Mouse (Mus musculus) 3134 (cell line): ENCODE data around the gene Snrpa1.
A peak's percentile ranks its signal among the peaks of the same experiment; 100 is the strongest.

Source experiments
- DNase-seq: peaks from one replicate; pipeline ENCODE4 v3.0.0-alpha.2; 2011; ENCODE audit warnings: low spot score; ENCODE audit not compliant: insufficient read length; ENCODE audit errors: extremely low read depth

Gene Snrpa1

GRCm38 (mm10) chr7:66079364-66080230 lies 20.8 kb downstream of the Snrpa1 start, which contains the start of gene Selenos:
TSS of gene Selenos (plus strand) at chr7:66079649.
- peak; percentile 98 for DNase-seq

GRCm38 (mm10) chr7:66080231-66080613 lies 21.4 kb downstream of the Snrpa1 start:
- DNase-seq: no peak

- no peak for DNase-seq
Observed at GRCm38 (mm10) chr7:66083757-66084156, 25.0 kb downstream of the Snrpa1 start.

- DNase-seq: no peak
Observed at GRCm38 (mm10) chr7:66084546-66084945, 25.7 kb downstream of the Snrpa1 start.

- DNase-seq: no peak
Observed at GRCm38 (mm10) chr7:66087652-66088051, 28.8 kb downstream of the Snrpa1 start.

GRCm38 (mm10) chr7:66088077-66088476 lies 29.3 kb downstream of the Snrpa1 start:
- no peak for DNase-seq

GRCm38 (mm10) chr7:66090676-66091190 lies 31.9 kb downstream of the Snrpa1 start:
- DNase-seq: no peak

GRCm38 (mm10) chr7:66091553-66091952 lies 32.8 kb downstream of the Snrpa1 start:
- no peak for DNase-seq

GRCm38 (mm10) chr7:66092656-66093055 lies 33.9 kb downstream of the Snrpa1 start:
- no peak for DNase-seq

- no peak for DNase-seq
Observed at GRCm38 (mm10) chr7:66094141-66094540, 35.3 kb downstream of the Snrpa1 start.

GRCm38 (mm10) chr7:66098803-66099202 lies 40.0 kb downstream of the Snrpa1 start:
- DNase-seq: no peak

GRCm38 (mm10) chr7:66101866-66102265 lies 43.1 kb downstream of the Snrpa1 start:
- DNase-seq: no peak

- DNase-seq: no peak
Observed at GRCm38 (mm10) chr7:66104531-66104930, 45.7 kb downstream of the Snrpa1 start.

- no peak for DNase-seq
Observed at GRCm38 (mm10) chr7:66105771-66106170, 47.0 kb downstream of the Snrpa1 start.

- DNase-seq: no peak
Observed at GRCm38 (mm10) chr7:66106581-66107056, 47.8 kb downstream of the Snrpa1 start.

GRCm38 (mm10) chr7:66107206-66107605 lies 48.4 kb downstream of the Snrpa1 start:
- DNase-seq: no peak

GRCm38 (mm10) chr7:66107930-66108329 lies 49.1 kb downstream of the Snrpa1 start:
- peak; percentile 34 for DNase-seq

- DNase-seq: peak; percentile 96
Observed at GRCm38 (mm10) chr7:66108961-66109854, 50.4 kb downstream of the Snrpa1 start, which contains the start of gene Chsy1. TSS of gene Chsy1 (plus strand) at chr7:66109515.

GRCm38 (mm10) chr7:66109855-66110635 lies 51.2 kb downstream of the Snrpa1 start:
- DNase-seq: peak; percentile 53

- DNase-seq: no peak
Observed at GRCm38 (mm10) chr7:66110636-66111112, 51.9 kb downstream of the Snrpa1 start.
